Mouse (Mus musculus): Measurements from ENCODE around the gene Cpne1. TPM values are rescaled to one million over a fixed set of nuclear protein-coding genes. Genes with fewer than 3 reads are reported as not detected.

Gene Cpne1
- total RNA-seq, 2 experiments from 2014 or later = 19.1 to 20.9 TPM

DNA sequence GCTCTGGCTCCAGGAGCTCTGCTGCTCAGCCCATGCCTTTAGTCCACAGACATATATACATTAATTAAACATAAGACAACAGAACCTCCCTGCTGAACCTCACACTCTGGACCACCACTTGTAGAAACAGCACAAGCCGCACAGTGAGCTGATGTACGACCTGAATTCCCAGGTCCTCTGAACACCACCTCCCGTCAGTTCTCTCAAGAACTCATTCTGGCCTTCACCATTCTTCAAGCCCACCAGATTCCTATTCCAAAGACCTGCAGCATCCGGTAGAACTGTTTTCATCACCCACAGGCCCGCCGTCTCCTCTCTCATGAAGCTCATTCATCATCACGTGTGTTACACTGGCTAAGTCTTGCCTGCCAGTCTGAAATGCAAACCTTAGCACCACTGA, 31.4 kb downstream of the Cpne1 start:
- no peak for DNase-seq (ENCODE audit: low spot score in 2 of 2)

DNA sequence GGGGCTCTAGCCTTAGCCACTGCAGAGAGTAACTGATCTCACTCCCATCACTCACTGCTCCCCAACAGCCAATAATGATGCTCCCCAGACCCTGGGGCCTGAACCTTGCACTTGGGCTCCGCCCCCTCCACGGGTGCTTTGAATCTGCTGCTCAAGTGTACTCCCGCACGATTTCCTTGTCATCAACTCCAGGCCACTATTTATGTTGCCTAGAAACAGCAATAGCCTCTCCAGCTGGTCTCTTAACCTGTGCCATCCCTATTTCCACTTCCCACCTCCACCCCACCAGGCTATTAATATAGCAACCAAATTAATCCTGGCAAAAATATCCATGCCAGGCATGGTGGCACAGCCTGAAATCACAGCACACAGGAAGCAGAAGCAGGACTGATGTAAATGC, 32.1 kb downstream of the Cpne1 start:
- DNase-seq (ENCODE audit: low spot score in 2 of 2) = no peak

DNA sequence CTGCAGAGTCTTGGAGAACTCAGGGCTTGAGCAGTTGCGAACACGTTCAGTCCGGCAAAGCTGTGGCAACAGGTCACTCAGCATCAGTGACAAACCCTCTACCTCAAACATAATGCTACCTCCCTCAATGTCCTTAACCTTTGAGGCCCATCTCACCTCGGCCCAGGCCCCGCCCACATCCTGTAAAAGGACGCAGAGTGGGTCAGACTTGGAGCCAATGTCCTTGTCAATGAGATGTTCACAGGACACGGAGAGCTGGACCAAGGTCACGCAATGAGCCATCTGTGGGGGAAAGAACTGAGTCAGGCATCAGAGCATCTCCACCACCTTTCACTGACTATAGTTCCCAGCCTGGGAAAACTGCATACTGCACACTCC, 32.6 kb downstream of the Cpne1 start:
- DNase-seq (ENCODE audit: low spot score in 2 of 2) = no peak

DNA sequence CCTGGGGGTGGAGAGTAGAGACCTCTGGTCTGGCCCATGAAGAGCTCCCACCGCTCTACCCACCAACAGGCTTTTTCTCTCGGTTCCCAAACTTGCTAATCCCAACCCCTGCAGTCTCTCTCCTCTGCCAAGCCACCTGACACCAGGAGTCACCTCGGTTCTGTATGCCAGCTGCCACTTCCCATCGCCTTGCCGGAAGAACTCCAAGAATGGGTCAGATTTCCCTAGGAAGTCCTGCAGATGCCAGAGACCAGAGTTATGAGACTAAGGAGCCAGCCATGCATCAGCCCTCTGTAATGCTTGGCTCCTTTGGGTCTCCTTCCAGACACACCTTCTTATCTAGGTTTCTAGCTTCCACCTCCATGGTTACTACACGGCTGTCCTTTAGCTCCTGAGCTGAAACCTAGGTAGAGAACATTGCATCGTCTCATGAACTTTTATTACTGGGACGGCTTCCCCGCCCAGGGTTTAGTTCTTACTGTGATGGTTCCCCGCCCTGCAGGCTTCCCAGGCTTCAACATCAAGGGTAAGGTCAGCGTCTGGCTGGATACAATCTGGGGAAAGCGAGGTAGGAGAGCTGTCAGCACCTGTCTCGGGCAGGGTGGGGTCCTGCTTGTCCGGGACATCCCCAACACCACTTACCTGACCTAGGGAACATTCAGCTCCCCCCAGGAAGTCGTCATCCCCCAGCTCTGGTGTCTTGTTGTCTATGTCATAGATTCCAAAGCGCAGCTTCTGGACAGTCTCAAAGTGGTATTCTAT, 33.2 kb downstream of the Cpne1 start:
- DNase-seq (ENCODE audit: low spot score in 2 of 2) = no peak

DNA sequence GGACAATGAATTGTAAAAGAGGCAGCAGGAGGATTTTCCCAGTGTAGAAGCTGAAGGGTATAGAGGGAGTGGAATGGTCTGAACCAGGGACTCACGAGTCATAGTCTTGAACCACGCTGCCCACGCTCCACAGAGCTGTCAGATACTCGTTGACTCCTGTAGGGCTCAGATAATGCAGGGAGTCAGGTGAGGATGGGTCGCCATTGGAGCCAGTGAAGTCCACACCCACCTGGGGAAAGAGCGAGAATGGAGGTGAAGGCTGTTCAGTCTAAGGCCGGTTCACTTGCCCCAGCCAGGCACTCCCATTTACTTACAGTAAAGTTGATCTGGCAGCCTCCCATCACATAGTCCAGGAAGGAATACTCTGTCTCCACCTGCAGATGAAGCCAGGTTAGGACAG, 34.3 kb downstream of the Cpne1 start:
- no peak for DNase-seq (ENCODE audit: low spot score in 2 of 2)

DNA sequence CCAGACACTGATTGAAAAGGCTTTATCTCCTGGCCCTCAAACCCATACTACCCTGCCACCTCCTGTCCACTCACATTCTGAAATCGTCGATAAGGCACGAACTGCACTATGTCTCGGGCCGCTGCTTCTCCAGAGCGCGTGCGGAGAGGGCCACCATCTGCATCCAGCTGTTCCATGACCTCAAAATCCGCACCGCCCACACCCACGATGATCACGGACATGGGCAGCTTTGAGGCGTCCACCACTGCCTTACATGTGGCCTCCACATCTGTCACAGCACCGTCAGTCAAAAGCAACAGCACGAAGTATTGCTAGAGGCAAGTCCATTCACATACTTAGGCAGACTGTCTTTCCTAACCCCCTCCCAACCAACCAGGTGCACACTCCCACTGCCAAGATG, 38.0 kb downstream of the Cpne1 start:
- DNase-seq (ENCODE audit: low spot score in 2 of 2) = no peak

DNA sequence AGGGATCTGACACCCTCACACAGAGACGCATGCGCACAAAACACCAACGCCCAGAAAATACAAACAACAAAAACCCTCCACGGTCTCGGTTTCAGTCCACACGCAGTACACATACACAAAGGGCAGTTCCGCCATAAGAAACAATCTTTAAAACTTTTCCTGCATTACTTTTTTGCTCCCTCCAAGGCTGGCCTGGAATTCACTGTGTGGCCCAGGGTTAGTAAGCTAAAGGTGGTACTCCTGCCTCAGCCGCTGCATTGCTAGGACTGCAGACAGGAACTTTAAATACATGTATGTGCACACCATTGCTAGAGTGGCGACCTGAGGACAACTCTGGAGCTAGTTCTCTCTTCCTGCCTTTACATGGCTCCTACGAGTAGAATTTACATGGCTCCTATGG, 40.5 kb downstream of the Cpne1 start:
- DNase-seq (ENCODE audit: low spot score in 2 of 2) = no peak

DNA sequence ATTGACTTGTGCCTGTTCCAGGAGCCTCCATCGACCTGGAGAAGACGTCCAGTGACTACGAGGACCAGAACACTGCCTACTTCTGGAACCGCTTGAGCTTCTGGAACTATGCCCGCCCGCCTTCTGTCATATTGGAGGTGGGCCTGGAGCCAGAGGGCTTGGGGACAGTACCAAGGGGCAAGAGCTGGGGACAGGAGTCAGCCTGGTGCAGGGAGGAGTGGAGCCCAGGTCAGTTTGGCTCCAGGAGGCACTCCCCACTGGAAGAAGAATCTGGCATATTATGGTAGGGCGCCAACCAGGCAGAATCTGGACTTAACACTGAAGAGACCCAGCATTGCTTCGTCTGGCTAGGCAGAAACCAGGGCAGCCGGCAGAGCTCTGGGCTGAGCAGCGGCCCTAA, 43.8 kb downstream of the Cpne1 start:
- DNase-seq (ENCODE audit: low spot score in 2 of 2) = no peak

DNA sequence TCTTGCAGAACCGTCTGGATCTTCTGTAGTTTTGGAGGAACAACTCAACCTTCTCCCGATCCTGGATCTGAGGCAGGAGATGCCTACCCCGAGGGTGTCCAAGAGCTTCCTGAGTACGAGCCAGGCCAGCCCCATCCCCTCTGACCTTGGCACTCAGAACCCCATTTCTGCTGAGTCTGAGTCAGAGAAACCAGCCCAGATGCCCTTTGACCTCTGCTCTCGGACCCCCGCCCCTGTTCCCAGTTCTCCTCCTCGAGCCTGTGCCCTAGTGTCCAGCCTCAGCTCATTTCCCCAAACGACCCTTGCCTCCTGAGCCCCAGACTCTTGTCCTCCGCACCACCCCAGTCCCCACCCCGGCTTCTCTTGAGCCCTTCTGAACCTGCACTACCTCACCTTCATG, 45.6 kb downstream of the Cpne1 start:
- DNase-seq (ENCODE audit: low spot score in 2 of 2) = no peak

DNA sequence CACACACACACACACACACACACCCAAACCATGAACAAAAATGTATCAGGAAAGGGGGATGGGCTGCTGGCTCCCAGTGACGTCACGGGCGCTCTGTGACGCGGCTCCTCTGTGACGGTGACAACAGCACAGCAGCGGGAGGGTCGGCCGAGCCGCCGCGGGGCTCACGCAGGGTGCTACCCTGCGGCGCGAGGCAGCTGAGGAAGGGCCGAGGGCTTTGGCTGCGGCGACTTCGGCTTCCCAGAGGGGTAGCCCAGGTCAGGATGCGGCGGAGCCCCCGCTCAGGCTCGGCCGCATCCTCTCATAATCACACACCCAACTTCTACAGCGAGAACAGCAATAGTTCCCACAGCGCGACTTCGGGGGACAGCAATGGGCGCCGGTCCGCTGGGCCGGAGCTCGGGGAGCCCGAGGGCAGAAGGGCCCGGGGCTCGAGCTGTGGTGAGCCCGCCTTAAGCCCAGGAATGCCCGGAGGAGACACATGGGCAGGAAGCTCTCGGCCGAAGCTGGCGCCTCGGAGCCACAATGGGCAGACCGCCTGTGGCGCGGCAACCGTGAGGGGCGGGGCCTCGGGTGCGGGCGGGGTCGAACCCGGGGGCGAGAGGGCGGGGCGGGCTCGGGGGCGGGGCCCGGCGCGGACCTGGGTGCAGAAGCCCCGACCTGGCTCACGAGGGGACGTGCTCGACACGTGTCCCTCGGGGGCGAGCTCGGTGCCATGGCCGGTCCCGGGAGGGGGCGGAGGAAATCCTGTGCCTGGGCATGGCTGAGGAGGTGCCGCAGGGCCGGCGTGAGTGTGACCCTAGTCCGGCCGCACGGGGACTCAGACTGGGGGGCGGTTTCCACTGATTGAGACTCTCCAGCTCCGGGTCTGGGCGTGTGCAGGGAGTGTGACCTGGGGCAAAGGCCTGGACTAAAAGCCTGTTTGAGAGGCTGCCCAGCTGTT, 46.4 kb downstream of the Cpne1 start, which contains the start of gene Spag4:
Spag4 (plus strand) TSS at position 77 of the 943 bp plus-strand sequence.
- peak; percentile 69 to 77 for DNase-seq (ENCODE audit: low spot score in 2 of 2)

DNA sequence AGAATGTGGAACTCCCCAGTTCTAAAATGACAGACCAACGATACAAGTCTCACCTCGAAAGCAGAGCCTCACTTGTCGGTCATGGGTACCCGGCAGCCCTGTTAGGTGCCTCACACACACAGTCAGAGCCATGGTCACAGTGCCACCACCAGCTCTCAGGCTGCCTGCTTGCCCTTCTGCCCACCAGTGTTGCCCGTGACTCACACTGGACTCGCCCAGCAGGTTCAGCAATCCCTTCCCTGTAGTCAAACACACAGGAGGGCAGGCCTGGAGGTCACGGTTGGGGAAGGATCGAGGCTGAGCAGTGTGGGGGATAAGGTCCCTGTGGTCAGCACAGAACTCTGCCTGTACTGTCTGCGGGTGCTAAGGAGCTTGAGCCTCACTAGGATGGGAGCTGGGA, 58.9 kb downstream of the Cpne1 start, which contains the start of gene Fer1l4:
Fer1l4 (minus strand) TSS at position 132 of the 400 bp plus-strand sequence.
- no peak for DNase-seq (ENCODE audit: low spot score in 2 of 2)

DNA sequence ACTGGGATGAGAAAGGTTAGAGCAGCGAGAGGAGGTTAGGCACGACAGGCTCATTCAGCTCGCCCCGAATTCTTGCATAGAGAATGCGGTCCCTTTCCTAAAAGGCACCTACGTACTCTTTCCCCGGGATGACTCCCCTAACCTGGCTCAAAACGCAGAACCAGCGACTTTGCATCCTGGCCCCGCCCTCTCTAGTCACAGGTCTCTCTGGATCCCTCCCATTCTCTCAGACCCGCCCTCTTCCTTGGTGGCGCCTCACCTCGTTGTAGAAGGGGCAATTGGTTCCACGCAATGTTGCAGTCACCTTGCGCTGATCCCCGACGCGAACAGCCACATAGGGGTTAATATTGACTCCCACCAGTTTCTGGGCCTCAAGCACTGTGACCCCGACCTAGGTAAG, 63.8 kb downstream of the Cpne1 start:
- DNase-seq (ENCODE audit: low spot score in 2 of 2) = no peak

DNA sequence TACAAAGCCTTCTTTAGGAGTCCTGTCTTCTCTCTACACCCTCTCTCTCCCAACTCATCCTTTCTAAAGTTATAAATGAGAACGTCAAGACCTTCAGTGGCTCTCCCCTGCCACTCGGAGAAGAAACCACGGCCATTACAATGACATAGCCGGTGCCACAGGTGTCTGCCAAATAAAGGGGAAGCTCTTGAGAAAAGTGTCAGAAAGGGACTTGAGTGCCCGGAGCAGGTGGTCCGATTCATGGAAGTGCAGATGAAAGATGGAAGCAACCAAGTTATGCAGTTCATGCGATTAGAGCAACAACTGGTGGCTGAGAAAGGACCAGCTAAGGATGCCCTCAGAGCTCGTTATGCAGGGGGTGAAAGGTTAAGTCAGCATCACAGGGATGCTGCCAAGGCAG, 68.9 kb downstream of the Cpne1 start:
- no peak for DNase-seq (ENCODE audit: low spot score in 2 of 2)

DNA sequence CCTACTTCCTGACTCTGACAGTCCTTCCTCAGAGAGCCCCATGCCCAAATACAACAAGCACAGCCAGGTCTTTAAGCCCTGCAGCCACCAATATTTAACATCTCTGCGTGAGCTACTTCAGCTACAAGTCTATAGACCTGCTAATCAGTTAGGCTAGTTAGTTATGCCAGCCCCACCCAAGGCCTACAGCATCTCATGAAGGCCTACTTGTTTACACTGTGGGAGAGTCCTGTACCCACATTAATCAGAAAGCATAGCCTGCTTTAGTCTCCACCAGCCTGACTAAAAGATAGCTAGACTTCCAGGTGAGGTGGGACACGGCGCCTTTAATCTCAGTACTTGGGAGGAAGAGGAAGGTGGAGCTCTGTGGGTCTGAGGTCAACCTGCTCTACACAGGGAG, 72.4 kb downstream of the Cpne1 start:
- DNase-seq (ENCODE audit: low spot score in 2 of 2) = no peak

DNA sequence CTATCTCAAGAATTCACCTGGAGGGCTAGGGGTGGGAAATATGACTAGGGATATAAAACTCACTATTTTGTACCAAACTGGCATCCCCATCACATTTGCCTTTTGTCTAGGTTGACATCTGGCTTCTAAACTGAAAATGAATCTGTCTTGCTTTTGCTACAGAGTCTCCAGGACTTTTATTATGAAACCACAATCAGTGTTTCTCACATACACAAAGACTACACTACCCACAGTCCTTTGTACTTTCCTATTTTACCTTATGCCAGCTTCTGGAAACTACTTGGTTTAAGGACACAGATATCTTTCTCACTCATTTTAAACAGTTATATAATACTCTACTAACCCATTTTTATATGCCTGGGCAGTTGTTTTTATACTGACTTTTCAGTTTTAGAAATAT, 86.3 kb downstream of the Cpne1 start:
- no peak for DNase-seq (ENCODE audit: low spot score in 2 of 2)

Other genes starting within 250 kb of the Cpne1 start
- 10 to 100 TPM; 75.1 to 80.2 TPM for gene Uqcc1, start 181.7 kb downstream of the Cpne1 start, total RNA-seq (2021)
- not detected for gene Gm15557, start 171.2 kb downstream of the Cpne1 start, total RNA-seq (2021)
- under 1 TPM; 0.10 to 0.15 TPM for gene Gdf5, start 166.6 kb downstream of the Cpne1 start, total RNA-seq (2021)
- 10 to 100 TPM; 19.0 to 22.7 TPM for gene Cep250, start 155.5 kb downstream of the Cpne1 start, total RNA-seq (2021)
- gene 6430550D23Rik, start 104.0 kb downstream of the Cpne1 start, total RNA-seq (2021) = under 1 TPM; 0.23 to 0.59 TPM
- 10 to 100 TPM; 92.9 to 98.5 TPM for gene Ergic3, start 103.9 kb downstream of the Cpne1 start, total RNA-seq (2021)
- not detected for gene Fer1l4, start 59.0 kb downstream of the Cpne1 start, total RNA-seq (2021)
- gene Spag4, start 46.8 kb downstream of the Cpne1 start, total RNA-seq (2021) = 1 to 10 TPM in 1 of 2 experiments, under 1 TPM in 1; 0.49 to 1.1 TPM
- gene Rbm12, start within 50 bp of the Cpne1 start, total RNA-seq (2021) = 10 to 100 TPM; 25.3 to 27.4 TPM
- gene Gm28036, start 15.1 kb upstream of the Cpne1 start, total RNA-seq (2021) = 10 to 100 TPM; 19.6 to 21.3 TPM
- gene Romo1, start 32.1 kb upstream of the Cpne1 start, total RNA-seq (2021) = 100 to 1,000 TPM; 215 to 232 TPM
- 10 to 100 TPM; 35.2 to 35.3 TPM for gene Nfs1, start 32.2 kb upstream of the Cpne1 start, total RNA-seq (2021)
- gene Rbm39, start 68.3 kb upstream of the Cpne1 start, total RNA-seq (2021) = 100 to 1,000 TPM; 246 to 293 TPM
- 10 to 100 TPM; 39.1 to 41.4 TPM for gene Phf20, start 84.5 kb upstream of the Cpne1 start, total RNA-seq (2021)
- 1 to 10 TPM; 2.8 to 2.9 TPM for gene Cnbd2, start 200.3 kb upstream of the Cpne1 start, total RNA-seq (2021)
- 10 to 100 TPM; 63.7 to 76.2 TPM for gene Scand1, start 200.7 kb upstream of the Cpne1 start, total RNA-seq (2021)

All from gastrocnemius, postnatal 4 days (tissue).